Mouse (Mus musculus) cerebellum, postnatal 14 days (tissue): ENCODE measurements at regions not wholly inside any gene's neighbourhood (a gene's known extent, or its start where the extent isn't known, plus 50 kb on each side); places are given as distances from the start of the nearest gene placed in this dataset.

Experiments used
- DNase-seq, 2 experiments: peaks; one replicate each; pipeline ENCODE4 v3.0.0; 2021; ENCODE audit warnings: mixed read lengths in 2 of 2

DNA sequence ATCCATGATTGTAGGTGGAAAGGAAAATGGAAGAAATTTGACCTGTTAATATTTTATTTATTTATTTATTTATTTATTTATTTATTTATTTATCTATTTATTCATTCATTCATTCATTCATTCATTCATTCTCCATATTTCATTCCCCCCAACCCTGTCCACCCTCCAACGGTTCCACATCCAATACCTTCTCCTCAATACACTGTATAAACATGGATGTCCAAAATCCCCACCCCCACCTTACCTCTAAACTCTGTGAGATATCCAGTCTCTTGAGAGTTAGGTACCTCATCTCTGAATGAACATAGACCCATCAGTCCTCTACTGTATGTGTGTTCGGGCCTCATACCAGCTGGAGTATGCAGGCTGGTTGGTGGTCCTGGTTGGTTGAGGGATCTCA is 212.2 kb downstream of the Cdh7 start:
- DNase-seq = no peak

DNA sequence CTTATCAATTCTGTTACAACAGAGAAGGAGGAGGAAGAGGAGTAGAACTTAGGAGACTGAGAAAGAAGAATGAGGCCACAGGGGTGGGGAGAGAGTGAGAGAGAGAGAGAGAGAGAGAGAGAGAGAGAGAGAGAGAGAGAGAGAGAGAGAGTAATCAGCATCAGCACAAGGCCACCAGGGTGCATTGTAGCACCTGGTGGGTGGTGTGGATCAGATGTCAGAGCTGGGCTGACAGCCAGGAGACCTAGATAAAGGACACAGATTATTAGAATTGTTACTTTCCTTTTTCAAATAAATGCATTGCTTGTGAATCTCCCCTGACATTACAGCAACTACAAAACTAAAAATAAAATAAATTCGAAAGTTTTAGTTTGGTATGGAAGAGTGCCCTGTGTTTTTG is 233.7 kb downstream of the Cdh7 start:
- DNase-seq = peak; percentile 37 to 53

- DNase-seq = no peak
These were observed 264.0 kb downstream of the Cdh7 start for GRCm38 (mm10) chr1:110246218-110246617.
